Mouse (Mus musculus) spleen, embryonic (tissue): ENCODE results near the gene Mrpl10.

Experiments
- CTCF ChIA-PET: fragments of 350-600 bp; sonication (Branson Sonifier 250); formaldehyde crosslinking; loops from one replicate; lab custom pipeline; 2022; lab: Charles Lee

Mrpl10 gene

GRCm38 (mm10) chr11:97065538-97066295 is 24.4 kb downstream of the Mrpl10 start:
- CTCF ChIA-PET: no interaction called here

GRCm38 (mm10) chr11:97066656-97067360 is 25.4 kb downstream of the Mrpl10 start:
- CTCF ChIA-PET: no interaction called here

GRCm38 (mm10) chr11:97069333-97069732 is 28.0 kb downstream of the Mrpl10 start:
- CTCF ChIA-PET: no interaction called here

- CTCF ChIA-PET: no interaction called here
Observed at GRCm38 (mm10) chr11:97069770-97070169, 28.4 kb downstream of the Mrpl10 start.

- CTCF ChIA-PET: no interaction called here
Observed at GRCm38 (mm10) chr11:97071129-97071528, 29.8 kb downstream of the Mrpl10 start.

- CTCF ChIA-PET: interaction anchor here (0.6 to 1.1 kb wide), 3 partner anchors 79 to 299 kb away, joined by 3 to 5 read pairs (median 4); partner anchors contain the start of gene Tbkbp1
Observed at GRCm38 (mm10) chr11:97072533-97072932, 31.2 kb downstream of the Mrpl10 start.

GRCm38 (mm10) chr11:97074235-97074634 is 32.9 kb downstream of the Mrpl10 start:
- CTCF ChIA-PET: interaction anchor here (0.6 kb wide), 1 partner anchor 73 kb away, joined by 4 read pairs; no protein-coding TSS in a partner anchor

GRCm38 (mm10) chr11:97078751-97079150 is 37.4 kb downstream of the Mrpl10 start:
- CTCF ChIA-PET: no interaction called here

GRCm38 (mm10) chr11:97080291-97080690 is 38.9 kb downstream of the Mrpl10 start:
- CTCF ChIA-PET: interaction anchor here (0.6 to 1.2 kb wide), 2 partner anchors 45 to 275 kb away, joined by 4 to 8 read pairs; no protein-coding TSS in a partner anchor

GRCm38 (mm10) chr11:97082977-97083376 is 41.6 kb downstream of the Mrpl10 start:
- CTCF ChIA-PET: no interaction called here

GRCm38 (mm10) chr11:97083401-97084140 is 42.2 kb downstream of the Mrpl10 start:
- CTCF ChIA-PET: no interaction called here

GRCm38 (mm10) chr11:97084821-97085505 is 43.6 kb downstream of the Mrpl10 start:
- CTCF ChIA-PET: interaction anchor here (0.5 to 0.7 kb wide), 2 partner anchors 38 to 1144 kb away, joined by 4 to 5 read pairs; no protein-coding TSS in a partner anchor

GRCm38 (mm10) chr11:97086365-97086764 is 45.0 kb downstream of the Mrpl10 start:
- CTCF ChIA-PET: interaction anchor here (0.7 kb wide), 1 partner anchor 30 kb away, joined by 4 read pairs; no protein-coding TSS in a partner anchor

- CTCF ChIA-PET: no interaction called here
Observed at GRCm38 (mm10) chr11:97094600-97094999, 53.2 kb downstream of the Mrpl10 start.

- CTCF ChIA-PET: interaction anchor here (0.6 kb wide), 1 partner anchor 16 kb away, joined by 3 read pairs; the partner anchor contains the start of gene Tbx21
Observed at GRCm38 (mm10) chr11:97098791-97099190, 57.4 kb downstream of the Mrpl10 start.
